Mouse (Mus musculus): ENCODE measurements around the gene C4bp. TPM values are rescaled to one million over a fixed set of nuclear protein-coding genes. Genes with fewer than 3 reads are reported as not detected.

The C4bp gene
- polyA plus RNA-seq, 1 experiment from 2014 or later, result not detected

Other genes with a start within 250 kb of the C4bp start
- gene Cd55b, start 238.6 kb downstream of the C4bp start, polyA plus RNA-seq (2014; fragmentation: Nextera tagmentation; extraction: Ambion mirVana), result not detected in 2 replicates
- gene Cd55, start 198.9 kb downstream of the C4bp start, polyA plus RNA-seq (2014; fragmentation: Nextera tagmentation; extraction: Ambion mirVana), result 9.5 and 10.4 TPM in 2 replicates
- gene Zp3r, start 32.0 kb downstream of the C4bp start, polyA plus RNA-seq (2014; fragmentation: Nextera tagmentation; extraction: Ambion mirVana), result not detected in 2 replicates
- gene Gm29427, start 54.2 kb upstream of the C4bp start, polyA plus RNA-seq (2014; fragmentation: Nextera tagmentation; extraction: Ambion mirVana), result not detected in 2 replicates
- gene Yod1, start 55.7 kb upstream of the C4bp start, polyA plus RNA-seq (2014; fragmentation: Nextera tagmentation; extraction: Ambion mirVana), result 10.6 and 13.9 TPM in 2 replicates
- gene Pfkfb2, start 67.6 kb upstream of the C4bp start, polyA plus RNA-seq (2014; fragmentation: Nextera tagmentation; extraction: Ambion mirVana), result 20.1 and 21.0 TPM in 2 replicates
- 0.74 and 1.2 TPM in 2 replicates for gene AA986860, start 70.3 kb upstream of the C4bp start, polyA plus RNA-seq (2014; fragmentation: Nextera tagmentation; extraction: Ambion mirVana)
- gene Fcamr, start 139.3 kb upstream of the C4bp start, polyA plus RNA-seq (2014; fragmentation: Nextera tagmentation; extraction: Ambion mirVana), result not detected in 2 replicates
- not detected in 2 replicates for gene Pigr, start 165.1 kb upstream of the C4bp start, polyA plus RNA-seq (2014; fragmentation: Nextera tagmentation; extraction: Ambion mirVana)
- gene Fcmr, start 204.0 kb upstream of the C4bp start, polyA plus RNA-seq (2014; fragmentation: Nextera tagmentation; extraction: Ambion mirVana), result 0.44 and 1.2 TPM in 2 replicates
- not detected in 2 replicates for gene Il24, start 225.8 kb upstream of the C4bp start, polyA plus RNA-seq (2014; fragmentation: Nextera tagmentation; extraction: Ambion mirVana)
- gene Il20, start 249.8 kb upstream of the C4bp start, polyA plus RNA-seq (2014; fragmentation: Nextera tagmentation; extraction: Ambion mirVana), result not detected in 2 replicates